Comparison of ENCODE assay signal across 12 mouse cellular contexts in the genomic region with DNA sequence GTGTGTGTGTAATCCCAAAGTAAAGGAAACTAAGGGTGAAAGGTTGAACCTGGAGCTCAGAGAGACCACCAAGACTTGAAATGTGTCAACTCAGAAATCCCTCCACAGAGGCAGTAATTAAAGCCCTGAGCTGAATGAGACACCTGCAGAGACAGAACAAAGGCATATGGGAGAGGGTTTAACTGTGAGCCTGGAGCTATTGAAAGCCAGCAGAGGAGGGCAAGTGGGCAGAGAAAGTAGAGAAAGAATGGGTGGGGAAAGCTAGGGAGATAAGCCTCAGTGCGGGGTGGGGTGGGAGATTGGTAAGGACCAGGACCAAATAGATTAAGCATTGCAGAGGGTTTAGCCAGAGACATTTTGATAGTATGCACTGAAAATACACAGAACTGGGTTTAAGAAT.
DNase-seq lines count a peak whose midpoint lies in the region; ATAC-seq lines count a peak whose summit lies in the region.
"Had no signal": no experiment of that assay in that cellular context is flagged by ENCODE, and none has a peak within 500 bp of the region (broad histone marks: within the 10 kb centered on the region; RNA-seq: fewer than 3 reads in every experiment).

No protein-coding gene starts in this region.

- H3K4me3 ChIP-seq in forebrain, embryonic 11.5 days (ENCODE audit: low read depth, low read length), result no peak overlapping the region
- H3K4me3 ChIP-seq in forebrain, embryonic 13.5 days, result no peak overlapping the region
- H3K4me3 ChIP-seq in hindbrain, embryonic 10.5 days, result no peak overlapping the region
- no peak overlapping the region for H3K4me3 ChIP-seq in hindbrain, embryonic 16.5 days (ENCODE audit: low read length)
- H3K4me3 ChIP-seq in liver, embryonic 16.5 days (ENCODE audit: low read depth, low read length), result no peak overlapping the region
- H3K4me3 ChIP-seq: hindbrain, embryonic 15.5 days had no signal

- WGBS in forebrain, embryonic 11.5 days, result 4% methylated on average over 1 of the region's 1 CpGs
- WGBS in forebrain, embryonic 13.5 days, result 10% methylated on average over 1 of the region's 1 CpGs
- 15% methylated on average over 1 of the region's 1 CpGs for WGBS in hindbrain, embryonic 10.5 days
- 26% methylated on average over 1 of the region's 1 CpGs for WGBS in hindbrain, embryonic 16.5 days
- WGBS in liver, embryonic 16.5 days (ENCODE audit: insufficient replicate concordance), result 23% methylated on average over 1 of the region's 1 CpGs

- no peaks in the 10 kb centered on the region for H3K36me3 ChIP-seq in forebrain, embryonic 11.5 days (ENCODE audit: control insufficient read depth, insufficient read depth, low read length)
- H3K36me3 ChIP-seq in forebrain, embryonic 13.5 days (ENCODE audit: poor library complexity, severe bottlenecking), result no peaks in the 10 kb centered on the region
- H3K36me3 ChIP-seq in hindbrain, embryonic 10.5 days, result no peaks in the 10 kb centered on the region
- no peaks in the 10 kb centered on the region for H3K36me3 ChIP-seq in hindbrain, embryonic 16.5 days (ENCODE audit: control insufficient read depth, insufficient read depth, low read length)
- no peaks in the 10 kb centered on the region for H3K36me3 ChIP-seq in liver, embryonic 16.5 days (ENCODE audit: control insufficient read depth, insufficient read depth)
- H3K36me3 ChIP-seq: hindbrain, embryonic 15.5 days had no signal

- no peak overlapping the region for H3K4me2 ChIP-seq in forebrain, embryonic 11.5 days (ENCODE audit: low read depth, low read length, severe bottlenecking)
- H3K4me2 ChIP-seq in forebrain, embryonic 13.5 days, result no peak overlapping the region
- no peak overlapping the region for H3K4me2 ChIP-seq in hindbrain, embryonic 16.5 days (ENCODE audit: low read length)
- no peak overlapping the region for H3K4me2 ChIP-seq in liver, embryonic 16.5 days (ENCODE audit: low read depth, low read length)
- H3K4me2 ChIP-seq: hindbrain, embryonic 15.5 days had no signal

- H3K4me1 ChIP-seq in forebrain, embryonic 11.5 days (replicated peaks; ENCODE audit: control insufficient read depth, insufficient read depth, low read length), result peaks cover 13% of the 10 kb centered on the region
- peaks cover 32% of the 10 kb centered on the region for H3K4me1 ChIP-seq in forebrain, embryonic 13.5 days
- H3K4me1 ChIP-seq in hindbrain, embryonic 10.5 days (replicated peaks), result peaks cover 29% of the 10 kb centered on the region
- peaks cover 8% of the 10 kb centered on the region for H3K4me1 ChIP-seq in hindbrain, embryonic 16.5 days (ENCODE audit: control insufficient read depth, insufficient read depth, low read depth, low read length)
- H3K4me1 ChIP-seq in liver, embryonic 16.5 days (ENCODE audit: control insufficient read depth, low read depth, low read length), result no peaks in the 10 kb centered on the region

- H3K9me3 ChIP-seq in forebrain, embryonic 11.5 days (ENCODE audit: control insufficient read depth, low read length), result no peaks in the 10 kb centered on the region
- no peaks in the 10 kb centered on the region for H3K9me3 ChIP-seq in forebrain, embryonic 13.5 days (replicated peaks)
- H3K9me3 ChIP-seq in hindbrain, embryonic 10.5 days, result no peaks in the 10 kb centered on the region
- no peaks in the 10 kb centered on the region for H3K9me3 ChIP-seq in hindbrain, embryonic 16.5 days (ENCODE audit: control insufficient read depth, low read length)
- no peaks in the 10 kb centered on the region for H3K9me3 ChIP-seq in liver, embryonic 16.5 days (replicated peaks; ENCODE audit: control insufficient read depth, low read length)
- H3K9me3 ChIP-seq: hindbrain, embryonic 15.5 days had no signal

- no peak overlapping the region for H3K9ac ChIP-seq in forebrain, embryonic 11.5 days (ENCODE audit: low read length)
- no peak overlapping the region for H3K9ac ChIP-seq in forebrain, embryonic 13.5 days
- H3K9ac ChIP-seq in hindbrain, embryonic 16.5 days (ENCODE audit: low read depth, low read length), result no peak overlapping the region
- no peak overlapping the region for H3K9ac ChIP-seq in liver, embryonic 16.5 days (ENCODE audit: low read depth, low read length)
- H3K9ac ChIP-seq: hindbrain, embryonic 15.5 days had no signal

- peak; percentile 67; the same call in 1 of the 2 replicates for ATAC-seq in forebrain, embryonic 11.5 days (replicated peaks; ENCODE audit: low FRiP score)
- no peak for ATAC-seq in forebrain, embryonic 13.5 days
- no peak for ATAC-seq in hindbrain, embryonic 16.5 days
- ATAC-seq in liver, embryonic 16.5 days (ENCODE audit: low read depth), result peak; percentile 61
- no peak for ATAC-seq in erythroblast, adult 5-6 weeks (replicated peaks; ENCODE audit: low FRiP score, poor library complexity, severe bottlenecking)

- H3K27ac ChIP-seq in forebrain, embryonic 11.5 days (ENCODE audit: low read depth, low read length), result no peak overlapping the region
- no peak overlapping the region for H3K27ac ChIP-seq in forebrain, embryonic 13.5 days
- H3K27ac ChIP-seq in hindbrain, embryonic 10.5 days, result 0 out of 2 replicates have a peak overlapping the region, but pooled peaks have one; percentile 40
- H3K27ac ChIP-seq in hindbrain, embryonic 16.5 days (ENCODE audit: low read depth, low read length), result no peak overlapping the region
- no peak overlapping the region for H3K27ac ChIP-seq in liver, embryonic 16.5 days (ENCODE audit: low read length)
- H3K27ac ChIP-seq: hindbrain, embryonic 15.5 days had no signal

- DNase-seq in forebrain, embryonic 11.5 days (ENCODE audit: low spot score), result peak; percentile 56
- DNase-seq in hindbrain, embryonic 10.5 days (ENCODE audit: low spot score), result no peak
- peak; percentile 70 for DNase-seq in R1 (ENCODE audit: low read depth, low spot score)
- no peak for DNase-seq in adrenal gland, adult 18-20 months (ENCODE audit: low spot score in 2 of 2)
- DNase-seq: adrenal gland, postnatal 25 days; cerebellum, postnatal 25 days; kidney, adult 9 months had no signal

- H3K27me3 ChIP-seq in forebrain, embryonic 11.5 days (ENCODE audit: control insufficient read depth, insufficient read depth, low read length), result peaks cover 10% of the 10 kb centered on the region
- 0 out of 2 replicates have a peak, but pooled peaks cover 13% of the 10 kb centered on the region for H3K27me3 ChIP-seq in forebrain, embryonic 13.5 days
- H3K27me3 ChIP-seq in hindbrain, embryonic 10.5 days (ENCODE audit: insufficient read depth, poor library complexity, severe bottlenecking), result peaks cover 63% of the 10 kb centered on the region
- no peaks in the 10 kb centered on the region; the same call in 1 of the 2 replicates for H3K27me3 ChIP-seq in hindbrain, embryonic 16.5 days (replicated peaks; ENCODE audit: control insufficient read depth, insufficient read depth, low read length)
- no peaks in the 10 kb centered on the region for H3K27me3 ChIP-seq in liver, embryonic 16.5 days (ENCODE audit: control insufficient read depth, insufficient read depth, low read depth, low read length)
- H3K27me3 ChIP-seq: hindbrain, embryonic 15.5 days had no signal

Comparison
In these comparisons a context has a peak if more than half of its experiments do, and no peak if none do; other contexts are left out.
1. ATAC-seq: peak in forebrain, embryonic 11.5 days (single experiment) and liver, embryonic 16.5 days (single experiment); none in forebrain, embryonic 13.5 days (single experiment), hindbrain, embryonic 16.5 days (single experiment) and erythroblast, adult 5-6 weeks (single experiment).
2. DNase-seq: peak in forebrain, embryonic 11.5 days (single experiment) and R1 (single experiment); none in hindbrain, embryonic 10.5 days (single experiment) and adrenal gland, adult 18-20 months (0 of 2).